Mouse (Mus musculus): ENCODE results near the gene Dstyk.
"Not testable (repeated sequence)": the region's sequence is repeated elsewhere in the genome, so short reads cannot be mapped to it uniquely, and the experiment has no call there.

Gene Dstyk

GRCm38 (mm10) chr1:132436960-132437359 lies 19.6 kb downstream of the Dstyk start:
- no peak for DNase-seq (ENCODE audit: low spot score)

GRCm38 (mm10) chr1:132437389-132437788 lies 20.0 kb downstream of the Dstyk start:
- no peak for DNase-seq (ENCODE audit: low spot score)

- no peak for DNase-seq (ENCODE audit: low spot score)
These were observed 23.6 kb downstream of the Dstyk start for GRCm38 (mm10) chr1:132440896-132441435.

- no peak for DNase-seq (ENCODE audit: low spot score)
These were observed 32.4 kb downstream of the Dstyk start for GRCm38 (mm10) chr1:132449742-132450141.

GRCm38 (mm10) chr1:132464651-132465050 lies 47.3 kb downstream of the Dstyk start:
- no peak for DNase-seq (ENCODE audit: low spot score)

- DNase-seq (ENCODE audit: low spot score), result peak; percentile 36
These were observed 51.6 kb downstream of the Dstyk start for GRCm38 (mm10) chr1:132468926-132469325.

- no peak for DNase-seq (ENCODE audit: low spot score)
These were observed 52.2 kb downstream of the Dstyk start for GRCm38 (mm10) chr1:132469519-132469918.

GRCm38 (mm10) chr1:132470031-132470430 lies 52.7 kb downstream of the Dstyk start:
- DNase-seq (ENCODE audit: low spot score), result not testable (repeated sequence)

- no peak for DNase-seq (ENCODE audit: low spot score)
These were observed 53.7 kb downstream of the Dstyk start for GRCm38 (mm10) chr1:132471032-132471431.

- DNase-seq (ENCODE audit: low spot score), result no peak
These were observed 54.1 kb downstream of the Dstyk start for GRCm38 (mm10) chr1:132471499-132471898.

- no peak for DNase-seq (ENCODE audit: low spot score)
These were observed 55.2 kb downstream of the Dstyk start for GRCm38 (mm10) chr1:132472537-132472936.

- no peak for DNase-seq (ENCODE audit: low spot score)
These were observed 57.1 kb downstream of the Dstyk start for GRCm38 (mm10) chr1:132474496-132474895.

- DNase-seq (ENCODE audit: low spot score), result no peak
These were observed 59.2 kb downstream of the Dstyk start for GRCm38 (mm10) chr1:132476575-132476927.

- peak; percentile 70 for DNase-seq (ENCODE audit: low spot score)
These were observed 59.8 kb downstream of the Dstyk start, which contains the start of gene Rbbp5 for GRCm38 (mm10) chr1:132476928-132477691. Gene Rbbp5 (plus strand): TSS chr1:132477365.

- DNase-seq (ENCODE audit: low spot score), result no peak
These were observed 62.1 kb downstream of the Dstyk start for GRCm38 (mm10) chr1:132479438-132479837.

- DNase-seq (ENCODE audit: low spot score), result no peak
These were observed 64.3 kb downstream of the Dstyk start for GRCm38 (mm10) chr1:132481619-132482018.

GRCm38 (mm10) chr1:132483234-132483633 lies 65.9 kb downstream of the Dstyk start:
- no peak for DNase-seq (ENCODE audit: low spot score)

GRCm38 (mm10) chr1:132483759-132484158 lies 66.4 kb downstream of the Dstyk start:
- no peak for DNase-seq (ENCODE audit: low spot score)

GRCm38 (mm10) chr1:132500535-132500934 lies 83.2 kb downstream of the Dstyk start:
- DNase-seq (ENCODE audit: low spot score), result no peak

GRCm38 (mm10) chr1:132505155-132505554 lies 87.8 kb downstream of the Dstyk start:
- DNase-seq (ENCODE audit: low spot score), result no peak

- no peak for DNase-seq (ENCODE audit: low spot score)
These were observed 88.7 kb downstream of the Dstyk start, which contains the start of gene Tmem81 for GRCm38 (mm10) chr1:132506058-132506457. Gene Tmem81 (plus strand): TSS chr1:132506230.

GRCm38 (mm10) chr1:132506656-132507055 lies 89.3 kb downstream of the Dstyk start:
- DNase-seq (ENCODE audit: low spot score), result no peak

GRCm38 (mm10) chr1:132509771-132510170 lies 92.4 kb downstream of the Dstyk start:
- no peak for DNase-seq (ENCODE audit: low spot score)

- no peak for DNase-seq (ENCODE audit: low spot score)
These were observed 94.2 kb downstream of the Dstyk start for GRCm38 (mm10) chr1:132511521-132511920.

Data from ovary, adult 18-20 months (tissue).